34 mouse cellular contexts compared by ENCODE assay signal in the genomic region with DNA sequence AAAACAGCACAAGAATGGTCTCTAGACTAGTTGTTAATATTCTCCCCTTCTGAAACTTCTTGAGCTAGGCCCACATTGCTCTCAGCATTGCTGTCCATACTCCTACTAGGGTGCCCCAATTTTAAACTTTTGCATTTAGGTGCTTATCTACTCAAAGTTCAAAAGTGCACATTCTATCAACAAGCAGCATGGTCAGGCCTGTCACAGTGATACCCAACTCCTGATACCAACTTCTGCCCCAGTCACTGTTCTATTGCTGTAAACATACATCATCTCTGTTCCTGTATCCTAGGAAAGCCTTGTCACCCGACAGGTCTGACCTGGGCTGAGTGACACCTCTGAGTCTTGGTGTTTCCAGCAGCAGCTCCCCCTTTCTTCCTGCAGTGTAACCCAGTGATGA. TPM values are rescaled to one million over a fixed set of nuclear protein-coding genes. Genes with fewer than 3 reads are reported as not detected.
"Had no signal": no experiment of that assay in that cellular context is flagged by ENCODE, and none has a peak within 500 bp of the region (broad histone marks: within the 10 kb centered on the region; RNA-seq: fewer than 3 reads in every experiment).

No protein-coding gene starts in this region.

- H3K9me3 ChIP-seq: hindbrain, embryonic 13.5 days; hindbrain, embryonic 15.5 days; kidney, embryonic 15.5 days; limb, embryonic 10.5 days; limb, embryonic 12.5 days had no signal

- H3K4me2 ChIP-seq: heart, embryonic 11.5 days; heart, embryonic 13.5 days; heart, embryonic 15.5 days; hindbrain, embryonic 13.5 days; hindbrain, embryonic 15.5 days; kidney, embryonic 15.5 days; limb, embryonic 12.5 days had no signal

- ATAC-seq: forebrain, embryonic 16.5 days; hindbrain, postnatal 0 days; intestine, embryonic 16.5 days had no signal

- H3K4me1 ChIP-seq: heart, embryonic 15.5 days; hindbrain, embryonic 13.5 days; hindbrain, embryonic 15.5 days; kidney, embryonic 15.5 days; limb, embryonic 10.5 days; limb, embryonic 12.5 days had no signal

- H3K36me3 ChIP-seq: heart, embryonic 13.5 days; heart, embryonic 15.5 days; hindbrain, embryonic 13.5 days; hindbrain, embryonic 15.5 days; kidney, embryonic 15.5 days; limb, embryonic 10.5 days; limb, embryonic 12.5 days had no signal

- H3K27me3 ChIP-seq: heart, embryonic 13.5 days; heart, embryonic 15.5 days; hindbrain, embryonic 13.5 days; hindbrain, embryonic 15.5 days; kidney, embryonic 15.5 days; limb, embryonic 12.5 days had no signal

- H3K27ac ChIP-seq: gastrocnemius, adult 2 months; heart, embryonic 13.5 days; heart, embryonic 15.5 days; hindbrain, embryonic 13.5 days; hindbrain, embryonic 15.5 days; hindbrain, postnatal 0 days; kidney, embryonic 15.5 days; kidney, postnatal 0 days; limb, embryonic 10.5 days; limb, embryonic 12.5 days had no signal

- DNase-seq: gastrocnemius, adult 2 months; gastrocnemius, postnatal 10 days; gastrocnemius, postnatal 25 days; heart, adult 18-20 months; heart, postnatal 14 days; heart, postnatal 36 days; kidney, adult 11 months; kidney, adult 2 months; kidney, adult 9 months; kidney, postnatal 14 days; kidney, postnatal 36 days; layer of hippocampus, adult 9-11 months; layer of hippocampus, postnatal 36 days had no signal

- H3K4me3 ChIP-seq: gastrocnemius, adult 2 months; heart, embryonic 13.5 days; heart, embryonic 15.5 days; hindbrain, embryonic 13.5 days; hindbrain, embryonic 15.5 days; kidney, embryonic 15.5 days; limb, embryonic 10.5 days; limb, embryonic 12.5 days had no signal

- H3K9ac ChIP-seq: heart, embryonic 13.5 days; heart, embryonic 15.5 days; hindbrain, embryonic 13.5 days; hindbrain, embryonic 15.5 days; kidney, embryonic 15.5 days; limb, embryonic 12.5 days had no signal

RNA-seq across cellular contexts. Expression of gene Dnmt3c, which starts 26.6 kb away (rescaled TPM):
- total RNA-seq: gastrocnemius, adult 2 months; gastrocnemius, postnatal 10 days; gastrocnemius, postnatal 25 days; granulocyte monocyte progenitor cell, adult 5-6 weeks; heart, adult 18-20 months; heart, adult 8-10 months; heart, postnatal 14 days; heart, postnatal 36 days; hematopoietic stem cell, adult 5-6 weeks; hindbrain, postnatal 0 days; layer of hippocampus, postnatal 36 days; left cerebral cortex, adult 18-20 months; left cerebral cortex, adult 8-10 months; left cerebral cortex, postnatal 36 days had no signal
- polyA plus RNA-seq: forebrain, embryonic 16.5 days; heart, embryonic 11.5 days; heart, embryonic 13.5 days; heart, embryonic 15.5 days; hindbrain, embryonic 11.5 days; hindbrain, embryonic 13.5 days; hindbrain, postnatal 0 days; intestine, embryonic 16.5 days; kidney, adult 2 months; kidney, embryonic 15.5 days; kidney, postnatal 0 days; large intestine, adult 2 months; limb, embryonic 10.5 days; limb, embryonic 12.5 days had no signal

RNA-seq across cellular contexts. Expression of gene Efcab8, which starts 56.6 kb away (rescaled TPM):
- total RNA-seq: gastrocnemius, adult 2 months; gastrocnemius, postnatal 25 days; granulocyte monocyte progenitor cell, adult 5-6 weeks; heart, adult 18-20 months; heart, adult 8-10 months; heart, postnatal 14 days; heart, postnatal 36 days; hematopoietic stem cell, adult 5-6 weeks; hindbrain, postnatal 0 days had no signal
- polyA plus RNA-seq: heart, embryonic 11.5 days; heart, embryonic 13.5 days; heart, embryonic 15.5 days; hindbrain, embryonic 11.5 days; hindbrain, embryonic 13.5 days; hindbrain, embryonic 15.5 days; intestine, embryonic 14.5 days; intestine, embryonic 16.5 days; kidney, embryonic 15.5 days; kidney, postnatal 0 days had no signal
